ENCODE assay signal across 8 mouse cellular contexts in the genomic region with DNA sequence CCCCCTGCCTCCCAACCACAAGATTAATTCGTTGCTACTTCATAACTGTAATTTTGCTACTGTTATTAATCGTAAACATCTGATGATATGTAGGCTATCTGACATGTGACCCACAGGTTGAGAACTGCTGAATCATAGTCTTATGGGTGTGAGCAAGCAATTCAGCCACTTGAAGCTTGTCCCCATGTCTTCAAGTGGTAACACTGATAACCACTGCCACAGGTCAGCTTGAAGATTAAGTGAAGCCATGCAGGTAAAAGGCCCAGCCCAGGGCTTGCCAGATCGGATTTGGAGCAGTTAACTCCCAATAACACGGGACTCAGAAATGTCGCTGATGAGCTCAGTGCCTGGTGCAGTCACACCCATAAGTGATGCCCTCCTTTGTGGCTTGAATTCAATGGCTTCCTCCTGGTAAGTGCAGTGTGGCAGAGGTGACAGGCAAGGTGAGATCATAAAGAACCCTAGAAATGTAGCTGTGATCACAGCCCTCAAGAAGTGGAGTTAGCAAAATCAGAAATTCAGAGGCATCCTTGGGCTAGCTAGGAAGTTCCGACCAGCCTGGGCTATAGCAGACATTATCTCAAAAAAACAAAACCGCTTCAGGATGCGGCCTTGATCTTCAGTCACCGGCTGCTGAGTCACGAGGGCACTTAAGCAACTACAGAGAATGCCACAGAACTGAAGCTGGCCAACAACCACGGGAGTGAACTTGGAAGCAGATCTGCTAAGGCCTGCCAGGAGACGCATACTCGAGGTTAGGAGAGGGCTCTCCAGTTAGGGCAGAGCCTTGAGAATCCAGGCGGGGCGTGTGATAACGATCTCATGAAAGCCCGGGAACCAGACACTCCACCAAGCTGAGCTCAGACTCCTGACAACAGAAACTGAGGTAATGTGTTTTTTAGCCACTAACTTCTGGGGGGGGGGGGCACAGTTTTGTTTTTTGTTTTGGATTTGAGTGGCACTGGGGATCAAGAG. TPM values are rescaled to one million over a fixed set of nuclear protein-coding genes. Genes with fewer than 3 reads are reported as not detected.
A peak's percentile ranks its signal among the peaks of the same experiment; 100 is the strongest.
DNase-seq lines count a peak whose midpoint lies in the region; ATAC-seq lines count a peak whose summit lies in the region.

No protein-coding gene starts in this region.

- H3K27ac ChIP-seq in midbrain, embryonic 11.5 days (ENCODE audit: low read depth, low read length) = no peak overlapping the region
- no peak overlapping the region for H3K27ac ChIP-seq in midbrain, embryonic 13.5 days

- intact Hi-C loops in heart, postnatal 36 days (cut with DNase I) = loop anchor here (2.0 kb wide), 2 partner anchors 17 to 45 kb away; no protein-coding TSS in a partner anchor

- no peak overlapping the region for H3K4me2 ChIP-seq in midbrain, embryonic 11.5 days
- no peak overlapping the region for H3K4me2 ChIP-seq in midbrain, embryonic 13.5 days (replicated peaks)

- 86% methylated on average over 17 of the region's 17 CpGs for WGBS in midbrain, embryonic 11.5 days
- WGBS in midbrain, embryonic 13.5 days = 84% methylated on average over 17 of the region's 17 CpGs

- no peaks in the 10 kb centered on the region for H3K9me3 ChIP-seq in midbrain, embryonic 11.5 days (ENCODE audit: control insufficient read depth, low read length)
- no peaks in the 10 kb centered on the region for H3K9me3 ChIP-seq in midbrain, embryonic 13.5 days

- peak; percentile 75 for DNase-seq in midbrain, embryonic 11.5 days (ENCODE audit: low spot score, missing footprints)
- DNase-seq in heart, postnatal 36 days = peak; percentile 57 to 65
- DNase-seq in lung, postnatal 4 days = peak; percentile 80 to 92
- no peak for DNase-seq in right cerebral cortex, postnatal 14 days
- no peak for DNase-seq in frontal cortex, postnatal 10 days (ENCODE audit: low spot score in 2 of 2)

- ATAC-seq in midbrain, embryonic 11.5 days (ENCODE audit: low FRiP score) = no peak
- no peak for ATAC-seq in midbrain, embryonic 13.5 days
- peak; percentile 78 for ATAC-seq in erythroblast, adult 5-6 weeks (replicated peaks; ENCODE audit: low FRiP score, poor library complexity, severe bottlenecking)
- no peak for ATAC-seq in inflammation-experienced regulatory T-cells, adult 6 months

- H3K36me3 ChIP-seq in midbrain, embryonic 11.5 days (ENCODE audit: control insufficient read depth, insufficient read depth, low read length) = no peaks in the 10 kb centered on the region
- H3K36me3 ChIP-seq in midbrain, embryonic 13.5 days = peaks cover 13% of the 10 kb centered on the region; the same call in 1 of the 2 replicates

- H3K27me3 ChIP-seq in midbrain, embryonic 11.5 days (ENCODE audit: control insufficient read depth, insufficient read depth, low read length) = no peaks in the 10 kb centered on the region
- H3K27me3 ChIP-seq in midbrain, embryonic 13.5 days = no peaks in the 10 kb centered on the region

- no peak overlapping the region for H3K4me3 ChIP-seq in midbrain, embryonic 11.5 days (ENCODE audit: low read depth, low read length)
- no peak overlapping the region for H3K4me3 ChIP-seq in midbrain, embryonic 13.5 days (replicated peaks)

- H3K4me1 ChIP-seq in midbrain, embryonic 11.5 days (ENCODE audit: control insufficient read depth, insufficient read depth, low read length) = no peaks in the 10 kb centered on the region
- no peaks in the 10 kb centered on the region for H3K4me1 ChIP-seq in midbrain, embryonic 13.5 days (replicated peaks)

- no peak overlapping the region for H3K9ac ChIP-seq in midbrain, embryonic 11.5 days (ENCODE audit: low read length)
- no peak overlapping the region for H3K9ac ChIP-seq in midbrain, embryonic 13.5 days (replicated peaks)

RNA-seq across cellular contexts. Expression of a gene that starts 46.7 kb away (rescaled TPM):
- not detected in 2 replicates for polyA plus RNA-seq in midbrain, embryonic 11.5 days (2014; fragmentation: Nextera tagmentation; extraction: Ambion mirVana)
- not detected in 2 replicates for polyA plus RNA-seq in midbrain, embryonic 13.5 days (2015; fragmentation: Nextera tagmentation; extraction: Ambion mirVana)
- 71.9 and 86.1 TPM in 2 replicates for total RNA-seq in erythroblast, adult 5-6 weeks (2015; ENCODE audit: low replicate concordance)
- 54.2 and 57.9 TPM in 2 replicates for total RNA-seq in erythroblast, adult 5-6 weeks (2017; ENCODE audit: low replicate concordance)
- 100 to 1,000 TPM; 174 to 180 TPM for total RNA-seq in heart, postnatal 36 days (2021)
- not detected for polyA plus RNA-seq in inflammation-experienced regulatory T-cells, adult 6 months (2017; shearing (Covaris generic))

RNA-seq across cellular contexts. Expression of a gene that starts 54.2 kb away (rescaled TPM):
- 0.39 and 1.1 TPM in 2 replicates for polyA plus RNA-seq in midbrain, embryonic 11.5 days (2014; fragmentation: Nextera tagmentation; extraction: Ambion mirVana)
- polyA plus RNA-seq in midbrain, embryonic 13.5 days (2015; fragmentation: Nextera tagmentation; extraction: Ambion mirVana) = 1.5 and 2.0 TPM in 2 replicates
- 0.63 and 2.1 TPM in 2 replicates for total RNA-seq in erythroblast, adult 5-6 weeks (2015; ENCODE audit: low replicate concordance)
- total RNA-seq in erythroblast, adult 5-6 weeks (2017; ENCODE audit: low replicate concordance) = 0.43 TPM in 1 of 2 replicates, not detected in the other
- under 1 TPM; 0.22 to 0.46 TPM for total RNA-seq in heart, postnatal 36 days (2021)
- polyA plus RNA-seq in inflammation-experienced regulatory T-cells, adult 6 months (2017; shearing (Covaris generic)) = 1 to 10 TPM; 2.7 to 6.6 (median 6.6) TPM

RNA-seq across cellular contexts. Expression of a gene that starts 59.4 kb away (rescaled TPM):
- 4.9 and 5.6 TPM in 2 replicates for polyA plus RNA-seq in midbrain, embryonic 11.5 days (2014; fragmentation: Nextera tagmentation; extraction: Ambion mirVana)
- polyA plus RNA-seq in midbrain, embryonic 13.5 days (2015; fragmentation: Nextera tagmentation; extraction: Ambion mirVana) = 2.7 and 3.8 TPM in 2 replicates
- 9.8 and 15.0 TPM in 2 replicates for total RNA-seq in erythroblast, adult 5-6 weeks (2015; ENCODE audit: low replicate concordance)
- 9.4 and 13.0 TPM in 2 replicates for total RNA-seq in erythroblast, adult 5-6 weeks (2017; ENCODE audit: low replicate concordance)
- 10 to 100 TPM; 15.3 to 23.5 TPM for total RNA-seq in heart, postnatal 36 days (2021)
- 10 to 100 TPM; 35.4 to 54.7 (median 53.1) TPM for polyA plus RNA-seq in inflammation-experienced regulatory T-cells, adult 6 months (2017; shearing (Covaris generic))

Comparison
In these comparisons a context has a peak if more than half of its experiments do, and no peak if none do; other contexts are left out.
1. DNase-seq: peak in midbrain, embryonic 11.5 days (single experiment), heart, postnatal 36 days (2 of 2) and lung, postnatal 4 days (2 of 2); none in right cerebral cortex, postnatal 14 days (single experiment) and frontal cortex, postnatal 10 days (0 of 2).